9 mouse cellular contexts compared by ENCODE assay signal in genomic region chr14:29980447-29981205, GRCm38 (mm10). TPM values are rescaled to one million over a fixed set of nuclear protein-coding genes. Genes with fewer than 3 reads are reported as not detected.
DNase-seq lines count a peak whose midpoint lies in the region; ATAC-seq and TF ChIP-seq lines count a peak whose summit lies in the region.
"Had no signal": no experiment of that assay in that cellular context is flagged by ENCODE, and none has a peak within 500 bp of the region (broad histone marks: within the 10 kb centered on the region; RNA-seq: fewer than 3 reads in every experiment).

No protein-coding gene starts in this region.

- H3K9ac ChIP-seq in forebrain, embryonic 13.5 days, result no peak overlapping the region
- H3K9ac ChIP-seq: liver, embryonic 13.5 days had no signal

- H3K27me3 ChIP-seq in cerebellum, adult 2 months (ENCODE audit: control insufficient read depth, insufficient read depth, low read length), result no peaks in the 10 kb centered on the region
- H3K27me3 ChIP-seq in spleen, adult 2 months (ENCODE audit: control insufficient read depth, insufficient read depth, low read length), result no peaks in the 10 kb centered on the region
- H3K27me3 ChIP-seq in forebrain, embryonic 13.5 days, result no peaks in the 10 kb centered on the region
- H3K27me3 ChIP-seq: liver, embryonic 13.5 days had no signal

- no peaks in the 10 kb centered on the region for H3K9me3 ChIP-seq in forebrain, embryonic 13.5 days (replicated peaks)
- H3K9me3 ChIP-seq: liver, embryonic 13.5 days had no signal

- no peaks in the 10 kb centered on the region for H3K4me1 ChIP-seq in cerebellum, adult 2 months (ENCODE audit: control insufficient read depth, insufficient read depth, low read length)
- H3K4me1 ChIP-seq in spleen, adult 2 months (ENCODE audit: control insufficient read depth, insufficient read depth, insufficient read length), result peaks cover 3% of the 10 kb centered on the region; the same call in 1 of the 2 replicates
- H3K4me1 ChIP-seq in forebrain, embryonic 13.5 days, result peaks cover 11% of the 10 kb centered on the region

- no peak overlapping the region for H3K27ac ChIP-seq in cerebellum, adult 2 months (ENCODE audit: insufficient read depth, low read length)
- no peak overlapping the region for H3K27ac ChIP-seq in spleen, adult 2 months (ENCODE audit: insufficient read depth, low read length)
- H3K27ac ChIP-seq in forebrain, embryonic 13.5 days, result no peak overlapping the region
- H3K27ac ChIP-seq: liver, embryonic 13.5 days had no signal

- H3K36me3 ChIP-seq in spleen, adult 2 months (ENCODE audit: control insufficient read depth, insufficient read depth, low read length), result peaks cover 18% of the 10 kb centered on the region
- peaks cover 72% of the 10 kb centered on the region for H3K36me3 ChIP-seq in forebrain, embryonic 13.5 days (ENCODE audit: poor library complexity, severe bottlenecking)

- no peak for DNase-seq in cerebellum, adult 2 months
- DNase-seq in cerebellum, adult 9-11 months, result no peak
- DNase-seq in spleen, adult 2 months (ENCODE audit: low read depth in 1 of 2, low spot score in 2 of 2), result no peak
- no peak for DNase-seq in spleen, postnatal 4 days (ENCODE audit: low spot score in 2 of 2)
- DNase-seq in kidney, postnatal 10 days, result peak; percentile 56
- peak; percentile 39 to 50 for DNase-seq in thymus, postnatal 36 days
- DNase-seq in neural tube, embryonic 10.5 days (ENCODE audit: extremely low spot score, low spot score), result no peak
- DNase-seq: liver, embryonic 13.5 days had no signal

- 96% methylated on average over 10 of the region's 10 CpGs for WGBS in cerebellum, adult 2 months
- 92% methylated on average over 10 of the region's 10 CpGs for WGBS in spleen, adult 2 months
- WGBS in forebrain, embryonic 13.5 days, result 97% methylated on average over 10 of the region's 10 CpGs

- no peak overlapping the region for H3K4me3 ChIP-seq in cerebellum, adult 2 months (replicated peaks; ENCODE audit: insufficient read depth, low read depth, low read length)
- no peak overlapping the region for H3K4me3 ChIP-seq in spleen, adult 2 months (ENCODE audit: extremely low read depth, insufficient read depth, insufficient read length)
- no peak overlapping the region for H3K4me3 ChIP-seq in forebrain, embryonic 13.5 days
- H3K4me3 ChIP-seq: liver, embryonic 13.5 days had no signal

- TF ChIP-seq CTCF in cerebellum, adult 2 months (IDR thresholded peaks at IDR 0.05; ENCODE audit: borderline replicate concordance, insufficient read depth, low read depth, low read length), result peak; percentile 21; the same call in 1 of the 2 replicates
- TF ChIP-seq CTCF in spleen, adult 2 months (IDR thresholded peaks at IDR 0.05; ENCODE audit: extremely low read depth, insufficient read depth, insufficient read length, insufficient replicate concordance), result peak; percentile 11; the same call in 1 of the 2 replicates

- no peak for TF ChIP-seq POLR2A in cerebellum, adult 2 months (IDR thresholded peaks at IDR 0.05; ENCODE audit: borderline replicate concordance, insufficient read depth, low read length)
- TF ChIP-seq POLR2A in spleen, adult 2 months (IDR thresholded peaks at IDR 0.05; ENCODE audit: low read depth, low read length), result no peak

- H3K4me2 ChIP-seq in forebrain, embryonic 13.5 days, result no peak overlapping the region

- ATAC-seq in forebrain, embryonic 13.5 days, result no peak

RNA-seq across cellular contexts. Expression of gene Actr8, which starts 2.5 kb away (rescaled TPM):
- 70.9 and 72.6 TPM in 2 replicates for polyA plus RNA-seq in cerebellum, adult 2 months (2012; rRNA removed)
- polyA plus RNA-seq in spleen, adult 2 months (2012; rRNA removed), result 12.2 and 14.1 TPM in 2 replicates
- 87.0 and 98.0 TPM in 2 replicates for polyA plus RNA-seq in forebrain, embryonic 13.5 days (2015; fragmentation: Nextera tagmentation; extraction: Ambion mirVana)

RNA-seq across cellular contexts. Expression of gene Selenok, which starts 12.5 kb away (rescaled TPM):
- 177 and 183 TPM in 2 replicates for polyA plus RNA-seq in cerebellum, adult 2 months (2012; rRNA removed)
- 11.6 and 13.0 TPM in 2 replicates for polyA plus RNA-seq in spleen, adult 2 months (2012; rRNA removed)
- 396 and 460 TPM in 2 replicates for polyA plus RNA-seq in forebrain, embryonic 13.5 days (2015; fragmentation: Nextera tagmentation; extraction: Ambion mirVana)

RNA-seq across cellular contexts. Expression of gene Il17rb, which starts 28.1 kb away (rescaled TPM):
- 3.0 and 3.3 TPM in 2 replicates for polyA plus RNA-seq in cerebellum, adult 2 months (2012; rRNA removed)
- polyA plus RNA-seq in spleen, adult 2 months (2012; rRNA removed), result 0.76 and 1.9 TPM in 2 replicates
- 0.88 and 1.1 TPM in 2 replicates for polyA plus RNA-seq in forebrain, embryonic 13.5 days (2015; fragmentation: Nextera tagmentation; extraction: Ambion mirVana)

RNA-seq across cellular contexts. Expression of gene Chdh, which starts 28.2 kb away (rescaled TPM):
- polyA plus RNA-seq in cerebellum, adult 2 months (2012; rRNA removed), result 3.6 and 4.2 TPM in 2 replicates
- polyA plus RNA-seq in spleen, adult 2 months (2012; rRNA removed), result 2.5 TPM in 2 replicates
- polyA plus RNA-seq in forebrain, embryonic 13.5 days (2015; fragmentation: Nextera tagmentation; extraction: Ambion mirVana), result 0.04 TPM in 2 replicates

Comparison
In these comparisons a context has a peak if more than half of its experiments do, and no peak if none do; other contexts are left out.
1. DNase-seq: peak in kidney, postnatal 10 days (single experiment) and thymus, postnatal 36 days (2 of 2); none in cerebellum, adult 2 months (0 of 2), cerebellum, adult 9-11 months (single experiment), spleen, adult 2 months (0 of 2), spleen, postnatal 4 days (0 of 2) and neural tube, embryonic 10.5 days (single experiment).
2. RNA of gene Selenok, which starts 12.5 kb away (polyA plus RNA-seq): 396 to 460 TPM in forebrain, embryonic 13.5 days and 177 to 183 TPM in cerebellum, adult 2 months; 11.6 to 13.0 TPM in spleen, adult 2 months; every median in the first group is over 10 times any median in the second.